Mouse (Mus musculus): ENCODE data around the gene Xxylt1. TPM values are rescaled to one million over a fixed set of nuclear protein-coding genes. Genes with fewer than 3 reads are reported as not detected.

Gene Xxylt1
- total RNA-seq, 2 experiments from 2014 or later, result 15.3 to 32.6 TPM

DNA sequence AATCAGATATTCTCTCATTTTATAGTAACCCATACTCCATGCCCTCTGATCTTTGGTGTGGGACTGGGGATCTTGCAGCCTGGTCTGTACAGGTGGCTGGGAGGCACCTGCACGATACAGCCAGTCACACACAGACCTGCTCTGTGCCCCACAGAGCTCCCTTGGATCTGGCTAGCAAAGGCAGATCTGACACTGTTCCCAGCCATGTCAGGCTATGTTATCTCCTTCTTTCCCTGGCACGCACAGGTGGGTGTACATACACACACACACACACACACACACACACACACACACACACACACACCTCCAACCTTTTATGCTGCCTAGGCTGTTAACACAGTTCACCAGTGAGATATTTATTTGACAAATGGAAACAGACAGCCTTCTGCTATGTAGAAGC is 82.5 kb downstream of the Xxylt1 start:
- ATAC-seq (replicated peaks; ENCODE audit: poor library complexity, severe bottlenecking), result no peak

DNA sequence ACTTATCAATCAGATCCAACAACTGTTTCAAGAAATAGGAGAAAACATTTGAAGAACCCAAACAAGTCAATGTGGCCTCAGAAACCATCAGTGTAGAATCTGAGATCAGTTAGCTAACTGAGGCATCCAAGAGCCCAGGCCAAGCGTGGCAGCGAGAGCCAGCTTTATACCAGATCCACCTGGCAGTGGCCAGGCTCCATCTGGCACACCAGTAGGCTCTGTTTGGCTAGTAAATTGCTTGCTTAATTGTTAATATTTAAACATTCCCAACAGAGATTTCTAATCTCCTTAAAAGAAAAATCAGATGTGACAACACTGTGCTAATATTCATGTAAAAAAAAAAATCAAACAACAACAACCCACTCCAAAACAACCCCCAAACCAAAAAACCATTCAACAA is 83.2 kb downstream of the Xxylt1 start:
- no peak for ATAC-seq (replicated peaks; ENCODE audit: poor library complexity, severe bottlenecking)

DNA sequence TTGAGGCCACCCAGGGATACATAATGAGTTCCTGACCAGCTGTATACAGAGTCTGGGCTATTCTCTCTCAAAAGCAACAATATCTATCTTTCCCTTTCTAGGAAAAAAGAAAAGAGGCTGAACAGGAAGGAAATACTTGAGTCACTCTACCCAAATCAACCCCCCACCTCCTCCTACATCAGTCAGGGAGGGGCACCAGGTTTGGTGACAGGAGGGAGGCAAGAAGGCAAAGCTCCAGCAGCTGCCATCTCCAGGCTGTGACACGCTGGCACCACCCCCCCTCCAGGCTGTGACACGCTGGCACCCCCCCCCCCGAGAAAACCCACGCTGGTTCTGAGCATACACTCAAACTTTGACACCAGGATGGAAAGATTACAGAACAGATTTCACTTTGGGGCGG is 85.8 kb downstream of the Xxylt1 start:
- ATAC-seq (replicated peaks; ENCODE audit: poor library complexity, severe bottlenecking), result no peak; the same call in 1 of the 2 replicates

DNA sequence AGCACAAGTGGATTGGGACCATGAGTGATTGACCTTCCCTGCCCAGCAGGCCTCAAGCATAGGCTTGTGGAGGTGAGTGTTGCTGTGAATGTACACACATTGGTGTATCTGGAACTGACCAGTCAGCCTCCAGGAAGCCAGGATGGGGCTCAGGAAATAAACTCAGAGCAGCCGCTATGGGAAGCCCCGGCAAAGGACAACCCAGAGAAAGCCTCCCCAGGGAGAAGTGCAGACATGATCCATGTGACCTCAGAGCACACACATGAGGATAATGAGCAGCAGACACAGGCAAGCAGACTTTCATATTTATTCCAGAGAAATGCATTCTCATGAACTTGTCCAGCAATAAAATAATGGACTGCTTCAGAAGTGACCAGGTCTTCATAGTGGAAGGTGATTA is 86.4 kb downstream of the Xxylt1 start:
- ATAC-seq (replicated peaks; ENCODE audit: poor library complexity, severe bottlenecking), result no peak

DNA sequence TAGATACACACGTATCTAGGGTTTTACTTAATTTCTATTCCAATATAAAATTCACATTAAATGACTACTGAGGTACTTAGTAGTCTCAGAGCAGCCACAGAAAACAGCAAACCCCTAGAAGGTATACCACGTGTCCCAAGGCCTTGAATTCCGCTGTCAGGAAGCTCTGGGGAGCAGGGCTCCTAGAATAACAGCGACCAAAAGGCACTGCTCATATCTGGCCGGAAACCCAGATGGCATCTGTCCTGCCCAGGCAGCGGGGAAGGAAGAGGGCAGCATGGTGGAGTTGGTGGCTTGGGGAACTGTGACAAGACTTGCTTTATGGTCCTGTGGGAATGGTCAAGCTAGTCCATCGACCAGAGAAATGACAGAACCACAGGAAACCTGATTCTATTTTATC is 86.9 kb downstream of the Xxylt1 start:
- peak; percentile 57 for ATAC-seq (replicated peaks; ENCODE audit: poor library complexity, severe bottlenecking)

DNA sequence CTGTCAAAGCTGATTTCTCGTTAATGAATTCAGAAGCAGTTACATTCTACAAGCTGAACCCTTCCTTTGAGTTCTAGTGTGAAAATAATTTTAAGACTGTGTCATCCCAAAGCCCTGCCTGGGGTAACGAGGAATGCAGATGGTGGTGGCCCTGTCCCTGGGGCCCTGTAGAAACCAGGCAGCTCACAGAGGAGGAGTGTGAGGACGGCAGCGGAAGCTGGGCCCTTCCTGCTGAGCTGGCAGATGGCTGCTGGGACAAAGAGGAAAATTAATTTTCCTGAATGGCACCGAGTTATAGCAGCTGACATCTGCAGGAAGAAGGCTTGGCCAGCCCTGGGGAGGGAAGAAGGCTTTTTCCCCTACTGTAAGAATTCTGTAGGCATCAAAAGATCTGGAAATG is 88.7 kb downstream of the Xxylt1 start:
- ATAC-seq (replicated peaks; ENCODE audit: poor library complexity, severe bottlenecking), result no peak

DNA sequence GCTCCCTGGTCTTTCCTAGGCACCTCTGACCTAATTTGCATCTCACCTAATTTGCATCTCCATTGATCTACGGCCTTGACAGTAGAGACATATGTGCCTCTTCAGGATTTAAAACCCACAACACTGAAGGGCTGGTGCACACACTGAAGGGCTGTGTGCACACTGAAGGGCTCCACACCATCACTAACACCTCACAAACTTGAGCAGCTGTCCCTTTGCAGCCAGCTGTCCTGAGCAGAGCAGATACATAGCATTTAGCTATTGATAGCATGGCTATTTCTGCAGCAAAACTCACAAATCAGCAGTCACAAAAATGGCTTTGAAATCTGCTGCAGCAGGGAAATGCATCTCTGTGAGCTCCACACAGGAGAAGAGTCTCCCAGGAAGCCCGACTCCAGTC is 90.6 kb downstream of the Xxylt1 start:
- no peak for ATAC-seq (replicated peaks; ENCODE audit: poor library complexity, severe bottlenecking)

DNA sequence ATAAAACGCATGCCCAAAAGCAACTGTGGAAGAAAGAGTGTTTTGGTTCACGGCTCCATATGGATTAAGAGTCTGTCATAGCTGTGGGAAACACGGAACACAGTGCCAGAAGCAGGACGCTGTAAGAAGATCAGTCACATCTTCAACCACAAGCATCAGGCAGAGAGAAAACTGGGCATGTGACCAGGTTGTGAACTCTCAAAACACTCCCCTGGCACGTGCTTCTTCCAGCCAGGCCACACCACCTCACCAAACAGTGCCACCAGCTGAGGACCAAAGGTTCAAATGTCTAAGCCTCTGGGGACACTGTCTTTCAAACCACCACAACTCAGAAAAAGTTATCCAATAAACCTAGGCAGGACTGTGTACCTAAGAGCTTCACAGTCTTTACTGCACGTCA is 93.0 kb downstream of the Xxylt1 start:
- no peak for ATAC-seq (replicated peaks; ENCODE audit: poor library complexity, severe bottlenecking)

DNA sequence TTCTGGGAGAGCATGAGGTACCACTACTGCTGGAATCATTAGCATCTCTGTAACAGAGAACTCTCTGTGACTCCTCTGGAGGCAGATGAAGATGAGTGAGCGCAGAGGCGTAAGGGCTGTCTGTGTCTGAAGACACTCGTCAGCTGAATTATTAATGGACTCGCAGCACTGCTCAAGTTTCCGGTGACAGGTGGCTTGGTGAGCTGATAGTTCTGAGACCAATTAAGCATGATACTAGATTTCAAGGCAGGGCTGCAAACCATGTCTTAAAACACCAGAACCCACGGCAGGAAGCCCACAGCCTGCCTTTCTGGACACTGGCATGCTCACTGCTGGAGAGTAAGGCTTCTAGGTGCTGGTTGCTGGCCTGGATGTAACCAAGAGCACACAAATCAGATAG is 93.5 kb downstream of the Xxylt1 start:
- ATAC-seq (replicated peaks; ENCODE audit: poor library complexity, severe bottlenecking), result no peak

DNA sequence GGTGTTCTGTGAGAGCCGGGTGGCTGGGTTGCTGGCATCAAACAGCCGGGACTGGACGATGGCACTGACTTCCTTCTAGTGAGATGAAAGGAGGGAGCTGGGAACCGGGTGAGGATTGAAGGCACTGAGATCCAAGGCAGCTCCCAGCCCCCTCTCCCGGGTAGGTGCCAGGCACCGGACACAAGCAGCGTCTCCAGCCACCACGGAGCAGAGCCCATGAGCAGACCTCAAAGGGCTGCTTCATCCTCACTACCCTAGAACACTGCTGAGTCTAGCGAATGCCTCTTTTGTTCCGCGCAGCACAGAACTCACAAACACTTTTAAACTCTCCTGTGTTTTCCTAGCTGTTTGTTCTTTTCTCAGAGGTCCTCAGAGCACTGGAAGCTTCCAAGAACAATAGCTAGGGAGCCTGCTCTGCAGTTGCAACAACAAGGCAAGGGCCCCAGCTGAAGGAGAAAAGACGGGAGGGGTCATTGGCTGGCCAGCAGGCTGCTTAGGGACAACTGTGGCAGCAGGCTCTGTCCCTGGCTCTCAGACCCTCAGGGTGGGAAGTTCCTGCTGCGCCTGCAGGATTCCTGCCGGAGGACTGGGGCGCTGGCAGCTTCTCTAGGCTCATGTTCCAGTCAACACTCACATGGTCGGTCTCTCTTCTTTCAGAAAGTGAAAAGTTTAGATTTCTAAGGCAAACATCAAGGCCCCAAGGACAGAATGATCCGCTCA is 96.2 kb downstream of the Xxylt1 start:
- no peak for ATAC-seq (replicated peaks; ENCODE audit: poor library complexity, severe bottlenecking)

DNA sequence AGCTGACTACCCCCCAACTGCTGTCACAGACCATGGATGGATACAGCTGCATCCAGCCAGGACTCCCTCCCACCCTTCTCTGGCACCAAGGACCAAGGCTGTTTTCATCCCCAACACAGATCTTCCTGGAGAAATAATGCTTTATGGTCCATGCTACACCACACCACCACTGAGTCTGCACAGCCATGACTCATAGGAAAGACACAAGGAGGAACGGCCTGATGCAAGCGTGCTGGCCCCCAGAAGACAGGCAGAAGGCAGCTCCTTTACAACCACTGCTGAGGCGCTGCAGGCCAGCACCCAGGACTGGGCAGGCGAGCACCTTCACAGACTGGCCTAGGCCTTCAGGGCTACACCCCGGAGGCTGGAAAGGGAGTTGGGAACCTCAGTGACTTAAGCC is 97.1 kb downstream of the Xxylt1 start:
- peak; percentile 18; the same call in 1 of the 2 replicates for ATAC-seq (replicated peaks; ENCODE audit: poor library complexity, severe bottlenecking)

DNA sequence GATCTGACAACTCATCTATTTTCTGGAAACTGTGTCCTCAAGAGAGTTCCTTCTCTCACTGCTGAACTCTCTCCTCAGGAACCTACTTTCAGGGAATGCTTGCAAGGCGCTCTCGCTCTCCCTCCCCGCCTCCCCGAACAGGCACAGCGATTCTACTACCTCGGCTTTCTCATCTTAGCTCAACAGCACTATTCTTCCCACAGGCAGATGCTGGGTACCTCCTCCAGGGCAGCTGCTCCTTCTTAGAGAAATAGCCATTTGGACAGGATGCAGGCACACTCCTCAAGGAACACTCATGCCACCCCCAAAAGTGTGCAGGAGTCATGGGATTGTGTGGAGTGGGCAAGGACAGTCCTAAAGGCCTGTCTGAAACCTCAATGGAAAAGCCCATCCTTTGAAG is 97.5 kb downstream of the Xxylt1 start:
- ATAC-seq (replicated peaks; ENCODE audit: poor library complexity, severe bottlenecking), result no peak

DNA sequence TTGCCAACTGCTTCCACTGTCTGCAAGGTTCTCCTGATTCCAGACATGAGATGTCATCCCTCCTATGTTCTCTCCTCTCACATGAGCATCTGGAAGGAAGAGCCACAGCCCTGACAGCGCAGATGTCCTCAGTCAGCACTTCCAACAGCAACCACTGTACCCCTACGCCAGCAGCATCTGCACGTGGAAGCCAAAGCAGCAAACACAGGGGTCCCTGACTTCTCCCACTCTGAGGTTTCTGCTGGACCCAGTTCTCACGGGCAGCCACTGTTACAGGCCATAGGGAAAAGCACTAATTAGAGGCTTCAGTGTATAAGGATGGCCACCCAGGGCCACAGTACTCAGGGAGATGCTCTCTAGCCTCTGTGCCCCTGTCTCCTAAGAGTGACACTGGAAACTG is 98.0 kb downstream of the Xxylt1 start:
- ATAC-seq (replicated peaks; ENCODE audit: poor library complexity, severe bottlenecking), result no peak

DNA sequence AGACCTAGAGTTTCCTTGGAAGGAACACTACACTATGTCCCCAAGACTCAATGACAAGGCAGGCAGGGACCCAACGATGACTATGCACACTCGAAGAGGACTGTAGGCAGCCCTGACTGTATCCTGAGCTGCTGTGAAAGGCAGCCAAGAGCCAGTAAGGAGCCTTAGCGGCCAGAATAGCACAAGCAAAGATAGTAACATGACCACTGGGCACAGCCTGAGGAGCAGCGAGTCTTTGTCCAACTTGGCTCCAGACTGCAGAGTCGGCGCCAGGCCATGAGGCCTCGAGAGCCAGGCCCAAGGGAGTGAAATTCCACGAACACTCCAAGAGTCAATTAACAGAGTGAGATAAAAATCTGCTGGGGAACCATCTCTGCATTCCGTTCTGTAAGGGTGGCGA is 99.9 kb downstream of the Xxylt1 start:
- no peak for ATAC-seq (replicated peaks; ENCODE audit: poor library complexity, severe bottlenecking)

DNA sequence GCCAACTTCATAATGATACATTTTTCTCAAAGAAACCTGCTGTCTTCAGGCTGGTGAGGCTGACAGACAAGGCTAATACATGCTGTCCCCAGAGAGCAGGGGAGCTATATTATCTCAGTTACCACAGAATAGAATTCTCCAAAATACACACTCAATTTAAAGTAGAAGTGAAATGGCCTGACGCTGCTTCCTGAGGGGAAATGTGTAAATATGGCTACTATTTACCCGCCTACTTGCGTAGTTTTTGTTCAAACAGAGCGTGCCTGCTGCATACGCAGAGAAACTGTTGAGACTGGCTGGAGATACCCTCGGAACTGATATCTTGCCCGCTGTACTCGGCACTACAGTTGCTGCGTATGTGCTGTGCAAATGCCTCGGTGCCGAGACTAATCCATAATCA is 101.3 kb downstream of the Xxylt1 start:
- ATAC-seq (replicated peaks; ENCODE audit: poor library complexity, severe bottlenecking), result no peak

DNA sequence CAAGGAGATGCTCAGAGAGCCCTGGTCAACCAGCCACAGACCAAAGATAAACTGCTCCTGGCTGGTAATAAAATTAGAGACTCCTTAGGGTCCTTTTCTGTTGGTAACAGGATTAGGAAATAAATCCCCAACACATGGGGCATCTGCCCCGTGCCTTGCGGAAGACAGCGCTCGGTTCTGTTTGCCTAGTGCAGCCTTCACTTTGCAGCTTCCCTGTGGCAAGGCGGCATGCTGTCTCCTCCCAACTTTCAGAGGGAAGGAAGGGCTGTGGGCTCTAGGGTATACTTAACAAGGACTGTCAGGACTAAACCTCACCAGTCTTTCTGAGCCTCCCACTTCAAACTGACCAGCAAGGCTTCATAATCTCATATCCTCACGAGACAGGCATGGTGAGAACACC is 103.5 kb downstream of the Xxylt1 start:
- ATAC-seq (replicated peaks; ENCODE audit: poor library complexity, severe bottlenecking), result no peak

DNA sequence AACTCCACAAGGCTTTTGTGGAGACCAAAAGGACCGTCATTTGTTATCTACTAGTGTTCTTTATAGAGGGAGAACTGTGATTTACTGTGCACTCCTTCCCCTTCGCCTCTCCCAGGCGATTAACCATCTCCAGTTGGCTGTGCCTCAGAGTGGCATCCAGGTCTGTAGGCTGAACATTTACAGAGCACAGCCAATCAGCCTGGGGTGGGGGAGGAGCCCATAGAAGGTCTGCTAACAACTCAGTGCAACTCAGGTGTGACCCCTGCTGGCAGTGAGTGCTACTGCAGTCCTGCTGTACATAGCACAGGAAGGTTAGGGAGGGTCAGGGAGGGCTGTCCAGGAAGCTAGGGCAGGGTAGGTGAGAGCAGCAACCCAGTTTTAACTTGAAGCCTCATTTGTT is 104.0 kb downstream of the Xxylt1 start:
- peak; percentile 84 for ATAC-seq (replicated peaks; ENCODE audit: poor library complexity, severe bottlenecking)

DNA sequence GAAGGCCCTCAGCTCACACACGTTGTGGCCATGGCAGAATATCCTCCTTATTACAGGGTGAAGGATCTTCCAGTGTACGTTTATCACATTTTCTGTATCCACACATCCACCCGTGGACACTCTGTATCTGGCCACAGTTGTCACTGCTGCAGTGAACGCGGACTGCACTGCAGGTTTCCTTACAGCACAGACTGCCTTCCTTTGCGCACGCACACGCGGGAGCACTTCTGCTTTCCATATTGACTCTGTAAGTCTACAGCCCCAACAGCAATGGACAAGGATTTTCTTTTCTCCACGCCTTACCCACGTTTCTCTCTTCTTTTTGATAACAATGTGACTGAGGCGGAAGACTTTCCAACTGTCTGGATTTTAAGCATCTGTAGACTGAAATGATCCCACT is 106.7 kb downstream of the Xxylt1 start:
- ATAC-seq (replicated peaks; ENCODE audit: poor library complexity, severe bottlenecking), result peak; percentile 30

DNA sequence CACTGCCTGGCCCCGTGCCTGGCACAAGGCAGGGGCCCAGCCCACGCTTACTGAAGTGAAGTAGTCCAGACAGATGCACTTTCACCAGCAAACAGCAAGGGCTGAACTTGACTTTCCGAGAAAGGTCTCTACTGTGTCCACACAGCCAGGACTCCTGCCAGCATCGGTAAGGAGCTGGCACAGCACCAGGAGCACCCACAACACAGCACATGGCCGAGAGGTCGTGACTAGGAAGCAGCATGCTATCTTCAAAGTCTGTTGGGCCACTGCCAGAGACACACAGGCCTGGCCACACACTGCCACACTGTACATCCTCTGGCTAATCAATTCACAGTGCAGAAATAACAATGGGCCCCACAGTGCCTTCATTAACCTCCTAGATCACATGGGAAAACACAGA is 107.8 kb downstream of the Xxylt1 start:
- ATAC-seq (replicated peaks; ENCODE audit: poor library complexity, severe bottlenecking), result no peak

DNA sequence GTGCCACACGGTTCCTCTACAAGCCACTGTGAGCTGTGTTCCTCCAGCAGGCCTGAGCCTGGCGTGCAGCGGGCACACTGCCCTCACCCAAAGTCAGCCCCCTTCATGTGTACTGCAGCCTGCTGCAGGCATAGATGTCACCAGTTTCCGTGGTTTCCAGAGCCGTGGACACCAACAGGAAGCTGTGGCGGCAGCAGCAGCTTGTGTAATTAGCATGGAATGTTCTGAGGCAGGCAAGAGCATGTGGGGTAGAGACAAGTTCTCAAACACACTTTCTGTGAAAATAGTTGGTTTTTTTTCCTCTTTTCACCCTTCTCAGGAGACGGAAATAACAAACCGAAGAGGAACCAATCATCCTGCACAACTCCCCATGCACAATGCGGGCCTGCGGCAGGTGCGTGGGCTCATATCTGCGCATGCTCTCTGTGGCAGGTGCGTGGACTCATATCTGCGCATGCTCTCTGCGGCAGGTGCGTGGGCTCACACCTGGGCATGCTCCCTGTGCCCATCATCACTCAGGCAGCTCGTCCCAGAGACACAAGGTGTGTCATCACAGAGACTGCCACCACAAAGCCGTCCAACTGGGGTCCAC is 109.2 kb downstream of the Xxylt1 start:
- ATAC-seq (replicated peaks; ENCODE audit: poor library complexity, severe bottlenecking), result peak; percentile 58

DNA sequence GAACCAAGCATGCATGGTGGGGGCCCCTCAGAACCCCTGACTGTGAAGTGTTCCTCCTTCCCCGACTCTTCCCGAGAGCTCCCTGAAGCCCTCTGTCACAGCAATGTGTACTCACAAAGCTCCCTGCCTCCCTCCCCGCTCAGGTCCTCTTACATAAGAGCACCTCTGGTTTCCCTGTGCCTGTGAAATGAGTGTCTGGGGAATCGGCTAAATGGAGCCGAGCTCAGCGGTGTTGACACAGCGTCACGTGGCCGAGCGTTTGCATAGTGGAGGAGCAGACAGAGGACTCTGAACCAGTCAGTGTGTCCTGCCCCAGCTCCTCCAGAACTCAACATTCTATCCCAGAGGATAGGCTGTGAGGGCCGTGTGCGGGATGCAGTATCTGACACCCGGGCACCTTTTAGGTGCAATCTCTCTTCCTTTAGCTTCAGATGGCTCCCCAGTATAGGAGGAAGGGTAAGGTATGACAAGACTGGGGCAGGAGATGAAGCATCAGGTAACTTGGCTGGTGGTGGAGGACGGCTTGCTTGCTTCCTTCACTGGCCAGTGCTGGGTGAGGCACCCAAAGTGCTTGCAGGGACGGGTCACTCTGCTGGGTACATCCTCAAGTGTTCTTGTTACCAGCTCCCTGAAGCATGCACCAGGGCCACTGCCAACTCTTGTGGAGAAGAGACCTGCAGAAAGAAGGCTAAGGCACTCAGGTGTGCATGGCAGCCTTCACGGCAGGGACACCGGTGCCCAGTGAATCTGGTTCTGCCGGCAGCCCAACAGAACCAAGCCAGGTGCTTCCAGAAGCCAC is 111.8 kb downstream of the Xxylt1 start:
- ATAC-seq (replicated peaks; ENCODE audit: poor library complexity, severe bottlenecking), result peak; percentile 47
